Mouse (Mus musculus) CH12F3 (cell line): ENCODE results near the gene Limk2.

ENCODE experiments used
- in situ Hi-C: fragments of 300-500 bp; cut with MboI; formaldehyde crosslinking; loops from 2 replicates; pipeline ENCODE4 v1.14.3; 2020; ENCODE audit warnings: low sequenced_read_pairs

Limk2 gene

DNA sequence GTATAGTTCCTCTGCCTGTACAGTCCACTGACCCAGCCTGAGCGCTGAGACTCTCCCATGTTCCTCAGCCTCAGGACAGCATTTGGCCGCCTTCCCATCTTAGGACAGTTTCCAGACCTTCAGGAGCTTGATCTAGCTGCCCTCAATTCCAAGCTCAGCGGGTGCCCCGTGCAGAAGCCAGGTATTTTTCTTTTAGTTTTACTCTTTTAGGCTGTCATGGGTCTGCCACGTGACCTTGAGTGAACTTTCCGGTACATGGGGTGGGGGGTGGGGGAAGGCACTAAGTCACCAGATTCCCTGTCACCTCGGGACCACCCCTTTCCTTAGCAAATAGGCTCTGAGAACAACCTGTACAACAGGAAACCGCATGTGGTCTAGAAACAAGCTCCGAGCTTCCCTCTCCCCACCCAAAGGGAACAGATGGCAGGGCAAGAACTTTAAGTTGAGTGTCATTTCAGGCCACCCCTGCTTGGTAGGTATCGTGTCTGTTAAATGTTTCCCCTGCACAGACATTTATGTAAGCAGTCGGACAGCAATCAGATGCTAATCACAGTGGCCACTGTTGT, 73.3 kb downstream of the Limk2 start:
- in situ Hi-C loops = no loop called here

DNA sequence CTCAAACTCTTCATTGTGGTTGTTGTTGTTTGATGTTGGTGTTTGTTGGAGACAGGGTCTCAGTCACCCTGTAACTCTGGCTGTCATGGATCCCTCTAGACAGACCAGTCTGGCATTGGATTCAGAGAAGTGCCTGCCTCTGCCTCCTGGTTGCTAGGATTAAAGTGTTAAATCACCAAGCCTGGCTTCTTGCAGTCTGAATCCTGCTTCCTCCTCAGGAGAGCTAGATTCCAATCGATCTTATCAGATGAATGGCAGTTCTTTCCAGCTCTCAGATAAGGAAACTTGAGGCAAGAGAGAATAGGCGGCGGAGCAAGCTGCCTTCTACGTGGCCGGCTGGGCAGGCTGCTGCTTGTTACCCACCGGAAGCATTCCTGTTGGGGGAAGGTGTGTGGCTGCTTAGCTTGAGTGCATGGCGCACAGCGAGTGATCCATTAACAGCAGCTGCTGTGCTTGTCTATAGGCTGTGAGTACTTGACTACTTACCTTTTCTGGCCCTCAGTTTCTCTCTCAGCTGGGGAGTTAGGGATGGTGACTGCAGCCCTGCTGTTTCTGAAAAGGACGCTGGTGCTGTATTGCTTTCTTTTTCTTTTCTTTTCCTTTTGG, 74.2 kb downstream of the Limk2 start:
- in situ Hi-C loops = no loop called here

DNA sequence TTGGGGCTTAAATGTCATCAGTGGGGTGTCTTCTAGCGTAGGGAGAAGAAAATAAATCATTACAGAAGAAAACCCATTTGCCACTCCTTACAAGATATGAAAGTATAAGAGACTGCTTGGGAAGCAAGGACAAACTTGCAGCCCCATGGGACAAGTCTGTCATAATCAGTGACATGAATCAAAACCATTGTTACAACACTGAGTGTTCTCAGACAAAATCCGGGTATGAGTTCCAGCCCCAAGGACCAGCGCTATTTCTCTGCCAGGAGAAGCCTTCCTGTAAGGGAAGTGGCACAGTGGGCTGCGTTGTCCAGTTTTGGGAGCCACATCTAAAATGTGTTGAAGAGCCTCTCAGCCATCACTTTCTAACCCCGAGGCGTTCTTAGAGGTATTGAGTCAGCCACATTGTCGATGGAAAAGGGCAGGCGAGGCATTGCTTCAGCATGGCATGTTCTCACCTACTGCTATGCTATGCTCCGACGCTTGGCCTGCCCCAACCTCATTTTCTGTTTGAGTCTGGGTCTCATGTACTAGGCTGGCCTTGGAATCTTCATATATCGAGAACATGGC, 74.8 kb downstream of the Limk2 start:
- in situ Hi-C loops = no loop called here

DNA sequence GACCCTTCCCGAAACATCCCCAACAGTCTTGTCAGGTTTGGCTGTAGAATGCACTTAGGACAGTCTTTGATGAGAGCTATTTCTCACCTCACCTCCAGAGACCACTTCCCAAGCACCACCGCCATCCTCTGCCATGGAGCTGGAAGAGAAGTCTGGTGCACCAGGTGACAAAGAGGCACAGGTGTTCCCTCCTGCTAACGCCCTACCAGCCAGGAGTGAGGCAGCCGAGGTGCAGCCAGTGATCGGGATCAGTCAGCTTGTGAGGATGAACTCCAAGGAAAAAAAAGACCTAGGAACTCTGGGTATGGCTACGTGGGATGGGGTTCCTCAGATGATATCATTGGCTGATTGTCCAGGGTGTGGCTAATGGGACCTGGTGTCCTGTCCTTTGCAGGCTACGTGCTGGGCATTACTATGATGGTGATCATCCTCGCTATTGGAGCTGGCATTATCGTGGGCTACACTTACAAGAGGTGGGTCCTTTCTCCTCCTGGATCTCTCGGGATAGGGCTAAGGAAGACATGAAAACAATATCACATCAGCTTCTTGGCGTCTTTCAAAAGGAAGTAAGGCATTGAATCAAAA, 75.8 kb downstream of the Limk2 start:
- in situ Hi-C loops = no loop called here

DNA sequence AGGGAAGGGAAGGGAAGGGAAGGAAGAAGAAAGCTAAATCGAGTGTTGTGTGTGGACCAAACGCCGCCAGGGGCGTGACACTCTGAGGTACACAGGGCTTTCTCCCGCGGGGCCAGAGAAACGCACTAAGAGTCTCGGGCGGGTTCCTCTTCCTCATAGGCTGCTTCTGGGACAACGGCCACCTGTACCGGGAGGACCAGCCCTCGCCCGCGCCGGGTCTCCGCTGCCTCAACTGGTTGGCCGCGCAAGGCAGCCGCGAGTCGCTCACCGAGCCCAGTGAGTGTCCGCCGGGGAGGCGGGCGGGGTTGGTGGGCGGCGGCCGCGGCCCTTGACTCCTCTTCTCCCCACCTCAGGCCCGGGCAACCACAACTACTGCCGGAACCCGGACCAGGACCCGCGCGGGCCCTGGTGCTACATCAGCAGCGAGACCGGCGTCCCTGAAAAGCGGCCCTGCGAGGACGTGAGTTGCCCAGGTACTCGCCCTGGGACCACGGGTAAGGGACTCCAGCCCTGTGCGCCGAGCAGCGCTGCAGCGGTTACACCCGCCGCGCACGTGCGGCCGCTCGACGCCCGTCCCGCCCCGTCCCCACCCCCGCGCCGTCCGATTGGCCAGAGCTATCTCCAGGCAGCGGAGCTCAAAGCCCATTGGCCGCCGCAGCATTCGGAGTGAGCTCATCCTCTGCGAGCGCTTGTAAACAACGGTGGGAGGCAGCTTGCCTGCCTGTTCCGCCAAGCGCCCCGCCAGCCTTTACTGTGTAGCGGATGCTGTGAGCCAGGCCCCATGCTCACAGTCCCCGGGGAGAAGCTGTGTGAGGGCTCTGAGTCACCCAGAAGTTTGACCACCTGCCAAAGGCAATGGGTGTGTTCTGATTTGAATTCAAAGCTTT, 77.0 kb downstream of the Limk2 start:
- in situ Hi-C loops = no loop called here

DNA sequence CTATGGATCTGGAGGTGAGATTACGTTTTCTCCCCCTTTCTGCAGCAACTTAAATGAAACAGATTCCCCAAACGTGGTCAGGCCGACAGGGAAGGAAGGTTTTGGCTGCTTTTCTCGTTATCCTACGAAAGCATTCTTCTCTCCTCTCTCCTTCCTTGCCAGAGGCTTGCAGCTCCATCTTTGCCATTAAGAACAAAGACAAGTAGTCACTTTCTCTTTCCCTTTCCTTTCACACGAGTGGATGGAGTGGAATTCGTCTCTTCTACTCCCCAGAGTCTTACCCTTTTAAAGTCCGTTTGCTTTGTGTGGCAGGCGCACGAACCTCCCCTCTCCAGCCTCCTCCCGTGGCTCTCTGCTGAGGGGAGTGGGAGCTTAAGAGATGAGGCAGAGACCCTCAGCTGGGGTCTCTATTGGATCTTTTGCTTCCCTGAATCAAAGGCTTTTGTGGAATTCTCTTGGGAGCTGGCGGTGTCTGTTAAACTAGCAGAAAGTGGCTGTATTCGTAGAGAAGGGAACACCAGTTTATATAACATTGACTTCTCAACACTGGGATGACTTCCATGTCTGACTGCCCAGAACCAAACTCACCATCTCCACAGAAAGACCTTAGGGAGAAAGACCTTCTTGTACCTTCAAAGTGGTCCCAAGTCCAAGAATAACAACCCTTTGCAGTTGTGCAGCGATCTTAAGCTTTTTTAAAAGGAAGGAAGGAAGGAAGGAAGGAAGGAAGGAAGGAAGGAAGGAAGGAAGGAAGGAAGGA, 77.8 kb downstream of the Limk2 start:
- in situ Hi-C loops = no loop called here

DNA sequence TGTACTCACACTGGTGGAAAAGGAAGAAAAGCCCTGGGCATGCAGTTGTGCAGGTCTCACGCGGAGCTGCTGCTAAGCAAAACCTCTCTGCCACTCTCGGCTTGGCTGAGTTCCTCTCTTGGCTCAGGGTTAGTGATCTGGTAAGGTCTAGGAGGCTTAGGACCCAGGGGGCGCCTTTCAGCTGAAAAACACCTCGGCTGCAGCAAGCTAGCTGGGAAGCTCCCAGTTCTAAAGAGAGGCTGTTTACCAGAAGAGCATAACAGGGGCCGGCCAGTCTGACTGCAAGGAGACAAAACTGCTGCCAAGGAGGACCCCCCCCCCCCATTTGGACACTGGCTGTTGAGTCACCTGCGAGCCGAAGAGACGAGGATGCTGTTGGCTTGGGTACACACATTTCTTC, 78.4 kb downstream of the Limk2 start:
- in situ Hi-C loops = no loop called here

DNA sequence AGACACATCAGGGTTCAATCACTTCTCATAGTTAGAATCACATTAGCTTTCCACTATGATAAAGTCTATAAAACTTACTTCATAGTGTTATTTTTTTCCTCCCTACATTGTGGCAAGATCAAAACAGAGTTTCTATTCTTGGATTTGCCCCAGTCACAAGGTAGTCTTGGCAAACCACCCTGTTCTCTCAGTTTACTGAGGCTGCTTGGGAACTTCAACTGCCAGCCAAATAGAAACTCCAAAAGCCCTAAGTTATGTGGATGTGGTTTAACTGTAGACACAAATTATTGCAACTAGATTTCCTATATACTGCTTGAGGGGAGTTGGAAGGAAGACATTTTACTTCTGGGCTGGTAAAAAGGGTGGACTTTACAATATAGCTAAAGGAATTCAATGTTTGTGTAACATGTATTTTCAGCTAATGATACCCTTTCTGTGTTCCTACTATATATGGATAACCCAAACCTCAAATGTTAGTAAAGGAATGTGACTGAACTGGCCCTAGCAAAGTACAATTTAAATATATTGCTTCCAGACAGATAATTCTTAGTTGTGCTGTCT, 79.0 kb downstream of the Limk2 start, which contains the start of gene Pik3ip1:
TSS of gene Pik3ip1 (plus strand) at position 511 of the 561 bp plus-strand sequence.
- in situ Hi-C loops = no loop called here

DNA sequence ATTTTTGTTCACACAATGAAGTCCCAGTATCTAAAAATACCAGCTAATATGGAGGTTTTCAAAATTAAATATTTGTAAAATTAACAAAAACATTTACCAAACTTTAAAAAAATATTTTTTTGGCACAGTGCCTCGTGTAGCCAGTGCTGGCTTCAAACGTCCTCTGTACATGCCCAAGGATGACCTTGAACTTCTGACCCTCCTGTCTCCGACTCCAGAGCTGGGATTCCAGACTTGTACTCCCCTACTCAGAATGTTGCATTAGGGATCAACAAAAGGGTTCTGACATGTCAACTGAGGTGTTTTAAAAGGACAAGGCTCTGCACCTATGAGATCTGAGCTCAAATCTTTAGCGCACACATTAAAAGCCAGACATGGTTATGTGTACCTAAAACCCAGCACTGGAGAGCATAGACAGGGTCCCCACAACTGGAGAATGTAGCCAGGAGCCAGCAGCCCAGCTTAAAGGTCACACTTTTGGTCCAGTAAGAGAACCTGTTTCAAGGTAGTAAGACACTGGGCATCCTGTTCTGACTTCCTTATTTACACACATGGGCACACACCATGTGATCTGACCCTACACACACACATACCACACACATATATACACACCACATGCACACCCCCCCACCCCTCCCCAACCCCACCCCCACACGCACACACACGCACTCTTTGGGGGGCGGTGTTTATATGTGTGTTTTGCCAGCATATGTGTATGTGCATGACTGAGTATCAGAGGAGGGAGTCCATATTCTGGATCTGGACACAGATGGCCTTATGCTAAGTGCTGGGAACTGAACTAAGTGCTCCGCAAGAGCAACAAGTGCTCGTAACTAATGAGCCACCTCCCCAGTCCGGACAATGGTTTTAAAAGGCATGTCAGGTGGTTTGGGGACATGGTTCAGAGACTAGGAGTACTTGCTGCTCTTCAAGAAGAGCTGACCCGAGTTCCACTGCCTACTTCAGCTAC, 79.9 kb downstream of the Limk2 start:
- in situ Hi-C loops = no loop called here

DNA sequence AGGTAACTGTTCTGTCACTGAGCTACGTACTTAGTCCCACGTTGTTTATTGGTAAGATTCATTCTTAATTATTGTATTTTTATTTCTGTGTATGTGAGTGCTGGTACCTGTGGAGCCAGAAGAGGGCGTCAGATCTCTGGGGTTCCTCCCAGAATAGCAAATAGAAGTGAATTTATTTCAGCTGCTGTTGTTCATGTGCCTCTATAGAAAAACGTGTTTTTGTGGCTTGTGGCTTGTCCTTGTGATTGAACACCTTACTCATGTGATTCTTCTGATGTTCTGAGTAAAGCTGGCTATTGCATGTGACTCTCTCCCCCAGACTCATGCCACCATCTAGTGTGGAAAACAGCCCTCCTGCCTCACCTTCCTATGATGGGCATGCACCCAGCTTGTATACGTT, 80.7 kb downstream of the Limk2 start:
- in situ Hi-C loops = no loop called here

DNA sequence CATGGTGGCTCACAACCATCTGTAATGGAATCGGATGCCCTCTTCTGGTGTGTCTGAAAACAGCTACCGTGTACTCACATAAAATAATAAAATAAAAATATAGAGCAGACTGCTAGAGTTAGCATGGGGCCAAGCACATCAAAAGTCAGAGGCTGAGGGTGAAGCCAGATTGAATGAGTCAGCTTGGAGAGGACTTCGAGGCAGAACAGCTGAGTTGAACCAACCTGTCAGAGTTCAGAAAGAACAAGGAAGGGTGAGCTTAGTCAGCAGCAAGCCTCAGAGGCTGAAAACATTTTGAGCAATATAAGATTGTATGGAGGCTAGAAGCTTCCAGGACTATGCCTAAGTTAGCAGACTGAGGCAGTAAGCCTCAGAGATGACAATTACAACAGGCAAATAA, 90.7 kb downstream of the Limk2 start:
- in situ Hi-C loops = no loop called here

DNA sequence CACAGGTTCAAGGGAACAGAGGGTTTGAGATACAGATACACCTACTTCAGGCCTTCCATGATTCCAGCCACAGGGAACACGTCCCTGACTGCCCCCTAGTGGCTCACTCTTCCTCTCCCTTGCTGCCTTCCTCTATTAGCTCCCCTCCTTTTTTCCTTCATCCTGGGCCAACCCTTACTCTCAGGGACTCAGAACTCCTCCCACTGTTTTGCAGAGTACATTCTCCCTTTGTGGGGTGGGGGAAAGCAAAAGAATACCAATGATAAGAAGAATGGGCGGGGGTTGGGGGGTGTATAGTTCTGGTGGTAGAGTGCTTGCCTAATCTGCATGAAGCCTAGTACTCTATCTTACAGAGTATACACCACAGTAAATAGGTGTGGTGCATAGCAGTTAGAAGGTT, 94.8 kb downstream of the Limk2 start:
- in situ Hi-C loops = no loop called here

DNA sequence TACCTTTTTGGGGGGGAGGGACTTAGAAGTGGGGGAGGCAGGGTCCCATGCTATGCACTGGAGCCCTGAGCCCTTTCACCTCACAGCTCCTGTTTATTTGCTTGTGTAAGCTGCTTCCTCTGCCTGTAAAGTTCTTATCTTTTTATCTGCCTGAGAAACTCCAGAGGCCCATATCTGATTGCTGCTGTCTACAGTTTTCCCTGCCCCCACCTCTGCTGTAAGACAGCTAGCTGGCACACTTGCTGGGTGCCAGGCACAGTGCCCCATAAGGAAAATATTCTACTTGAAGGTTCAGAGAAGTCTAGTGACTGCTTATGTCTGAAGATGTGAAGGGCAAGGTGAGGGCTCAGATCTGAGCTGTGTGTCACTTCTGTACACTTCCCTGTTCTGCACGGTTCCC, 95.7 kb downstream of the Limk2 start:
- in situ Hi-C loops = no loop called here

DNA sequence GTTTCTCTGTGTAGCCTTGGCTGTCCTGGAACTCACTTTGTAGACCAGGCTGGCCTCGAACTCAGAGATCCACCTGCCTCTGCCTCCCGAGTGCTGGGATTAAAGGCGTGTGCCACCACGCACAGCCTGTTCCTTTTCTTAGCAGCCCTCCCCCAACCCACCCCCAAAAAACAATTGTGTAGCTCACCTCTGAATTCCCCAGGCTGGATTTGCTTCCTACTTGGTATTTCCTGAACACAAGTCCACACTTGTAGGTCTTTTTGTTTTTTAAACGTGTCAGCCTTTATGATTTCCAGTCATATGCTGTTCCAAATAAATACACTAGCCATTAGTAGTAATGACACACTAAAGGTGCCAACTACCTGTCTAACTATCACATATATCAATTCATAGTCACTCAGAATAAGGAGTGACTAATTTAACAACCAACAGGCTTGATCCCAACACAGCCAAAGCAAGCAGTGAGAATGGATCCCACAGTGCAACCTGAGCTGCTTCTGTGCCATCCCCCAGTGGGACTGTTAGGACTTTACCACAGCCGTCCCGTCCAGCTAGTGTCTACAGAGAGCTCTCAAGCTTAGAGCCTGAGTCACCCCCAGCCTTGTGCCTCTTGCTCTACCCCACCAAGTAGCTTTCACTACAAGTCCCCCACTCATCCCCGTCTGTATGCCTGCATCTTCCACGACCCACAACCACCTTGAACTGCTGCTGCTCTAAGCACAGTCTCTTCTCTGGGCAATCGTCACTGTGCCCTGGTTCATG, 97.2 kb downstream of the Limk2 start:
- in situ Hi-C loops = no loop called here

DNA sequence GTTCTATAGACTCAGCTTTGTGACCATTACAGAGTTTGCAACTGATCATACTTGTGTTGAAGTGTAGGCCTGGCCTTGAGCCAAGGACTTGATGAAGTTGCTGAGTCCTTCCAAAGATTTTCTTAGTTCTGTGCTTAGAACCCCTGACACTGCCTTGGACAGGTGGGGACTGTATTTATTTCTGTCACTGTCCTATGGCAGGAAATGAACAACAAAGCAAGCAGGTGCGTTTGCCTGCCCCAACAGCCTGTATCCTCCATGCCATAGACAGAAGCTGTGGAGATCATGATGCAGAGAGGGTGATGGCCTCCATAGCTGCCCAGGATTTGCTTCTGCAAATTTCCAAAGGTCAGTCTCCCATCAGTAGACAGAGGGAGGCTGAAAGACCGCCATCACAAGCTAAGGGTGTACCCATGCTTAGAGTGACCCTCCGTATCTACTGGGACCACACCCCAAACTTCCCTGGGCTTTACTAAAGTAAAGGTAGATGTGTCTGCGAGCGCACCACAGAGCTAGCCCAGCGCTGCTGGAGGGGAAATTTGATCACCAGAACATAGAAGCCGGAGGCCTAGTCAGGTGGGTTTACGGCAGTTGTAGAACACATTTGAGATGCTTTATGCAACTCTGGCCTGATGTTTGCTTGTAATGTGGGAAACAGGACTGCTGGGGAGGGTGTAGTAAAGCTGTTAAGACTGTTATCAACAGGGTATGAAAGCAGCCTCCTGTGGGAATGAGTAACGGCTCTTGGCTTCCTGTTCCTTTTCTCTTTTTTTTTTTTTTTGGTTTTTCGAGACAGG, 98.0 kb downstream of the Limk2 start:
- in situ Hi-C loops = no loop called here

DNA sequence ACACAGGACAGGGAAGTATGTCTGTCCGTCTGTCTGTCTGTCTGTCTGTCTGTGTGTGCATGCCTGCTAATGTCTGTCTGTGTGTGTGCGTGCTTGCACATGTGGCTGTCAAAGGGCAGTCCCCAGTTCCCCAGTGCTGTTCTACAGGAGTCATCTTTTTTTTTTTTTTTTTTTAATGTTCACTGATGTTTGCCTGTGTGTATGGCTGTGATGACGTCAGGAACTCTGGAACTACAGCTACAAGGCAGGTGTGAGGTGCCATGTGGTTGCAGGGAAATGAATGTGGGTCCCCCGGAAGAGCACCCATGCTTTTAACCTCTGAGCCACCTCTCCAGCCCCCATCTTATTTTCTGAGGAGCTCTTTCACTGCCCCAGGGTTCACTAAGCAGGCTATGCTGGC, 99.1 kb downstream of the Limk2 start:
- in situ Hi-C loops = no loop called here

DNA sequence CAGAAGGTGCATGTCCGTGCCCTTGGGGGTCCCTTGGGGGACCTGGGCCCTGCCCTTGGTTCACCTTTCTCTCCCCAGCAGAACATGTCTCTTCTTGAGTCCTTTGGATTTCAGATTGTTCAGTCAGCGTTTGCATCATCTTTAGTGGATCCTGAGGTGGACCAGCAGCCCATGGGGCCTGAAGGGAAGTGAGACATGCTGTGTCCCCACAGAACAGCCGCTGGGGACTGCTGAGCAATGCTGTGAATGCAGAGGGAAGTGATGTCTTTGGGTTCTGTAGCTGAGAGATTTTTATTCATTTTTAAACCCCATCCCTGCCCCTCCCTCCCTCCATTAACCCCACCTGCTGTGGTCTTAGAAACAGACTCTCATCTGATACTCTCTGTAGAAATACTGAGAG, 101.1 kb downstream of the Limk2 start:
- in situ Hi-C loops = no loop called here

DNA sequence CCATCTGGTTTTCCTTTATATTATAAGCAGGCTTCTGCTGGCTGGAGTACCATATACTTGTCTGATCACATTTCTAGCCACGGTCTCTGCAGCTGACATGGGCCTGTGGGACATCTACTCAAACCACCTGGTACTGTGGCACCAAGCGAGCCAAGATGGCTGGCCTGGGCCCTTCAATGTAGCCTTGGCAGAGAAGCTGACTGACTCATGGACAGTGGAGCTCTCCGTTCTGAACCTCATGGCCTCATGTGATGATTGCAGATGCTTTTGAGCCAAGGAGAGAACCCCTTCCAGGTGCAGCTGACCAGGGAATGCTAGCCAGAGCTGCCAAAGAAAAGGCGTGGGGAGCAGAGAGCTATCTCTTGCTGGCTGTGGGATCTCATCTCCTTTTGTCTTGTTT, 103.2 kb downstream of the Limk2 start:
- in situ Hi-C loops = no loop called here
